Mouse (Mus musculus) retina, postnatal 7 days (tissue): Measurements from ENCODE around the gene Tldc1.

Experiments used
- DNase-seq: peaks from one replicate; pipeline ENCODE4 v3.0.0-alpha.2; 2012; ENCODE audit warnings: low read depth, low spot score

Gene Tldc1

GRCm38 (mm10) chr8:119778263-119778662 is at the start of gene Tldc1:
TSS of gene Tldc1 (minus strand) at chr8:119778416.
- peak; percentile 97 for DNase-seq

DNA sequence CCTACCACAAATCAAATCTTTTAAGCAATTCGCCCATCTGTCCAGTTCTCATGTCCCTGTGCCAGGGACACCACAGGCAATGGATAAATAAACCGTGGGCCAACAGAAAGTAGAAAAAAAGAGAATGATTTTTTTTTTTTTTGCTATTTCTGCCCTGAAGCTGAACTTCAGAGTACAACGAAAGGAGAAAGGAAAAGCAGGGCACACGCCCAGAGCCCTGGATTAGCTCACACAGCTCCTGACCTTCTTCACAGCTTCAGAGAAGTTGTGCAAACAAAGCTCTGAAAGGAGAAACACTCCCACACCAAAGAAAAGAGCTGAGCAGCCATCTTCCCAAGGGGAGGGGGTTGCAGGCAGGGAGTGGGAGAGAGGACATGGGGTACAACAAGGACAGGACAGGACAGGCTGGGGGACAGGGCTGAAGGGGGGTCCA is 49.5 kb upstream of the Tldc1 start:
- DNase-seq: no peak

- no peak for DNase-seq
Observed at GRCm38 (mm10) chr8:119826982-119827381, 48.8 kb upstream of the Tldc1 start.

DNA sequence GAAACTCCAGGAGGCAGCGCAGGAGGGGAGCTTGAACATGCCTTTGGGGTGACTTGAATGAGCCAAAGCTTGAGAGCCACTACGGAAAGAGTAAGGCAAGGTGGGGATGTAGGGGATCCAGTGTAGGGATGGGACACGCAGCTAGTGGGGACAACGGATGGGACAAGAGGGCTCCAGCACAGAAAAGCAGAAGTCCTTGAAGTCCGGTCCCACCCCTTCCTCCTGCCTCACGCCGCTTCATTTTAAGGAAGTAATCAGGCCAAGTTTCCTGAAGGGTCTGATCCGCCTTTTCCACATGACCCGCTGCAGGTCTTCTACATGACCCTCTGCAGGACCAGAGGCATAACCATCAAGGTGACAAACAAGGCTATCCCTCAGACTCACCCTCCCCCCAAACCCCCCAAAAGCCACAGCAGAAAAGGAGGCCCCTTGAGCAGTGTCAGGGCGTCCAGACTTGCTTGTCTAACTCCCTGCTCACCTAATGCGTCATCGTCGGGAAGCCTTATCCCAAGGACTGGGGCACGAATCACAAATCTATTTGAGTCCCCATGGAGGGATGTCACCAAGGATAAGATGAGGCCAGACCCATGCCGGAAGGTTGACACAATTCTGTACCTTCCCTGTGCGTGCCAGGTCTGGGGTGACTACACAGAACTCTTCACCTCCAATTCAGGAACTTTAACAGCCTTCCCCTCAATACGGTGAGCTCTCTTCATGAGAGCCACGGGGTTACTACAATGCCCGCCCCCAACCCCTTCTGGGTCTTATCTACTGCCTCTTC is 47.9 kb upstream of the Tldc1 start:
- no peak for DNase-seq

DNA sequence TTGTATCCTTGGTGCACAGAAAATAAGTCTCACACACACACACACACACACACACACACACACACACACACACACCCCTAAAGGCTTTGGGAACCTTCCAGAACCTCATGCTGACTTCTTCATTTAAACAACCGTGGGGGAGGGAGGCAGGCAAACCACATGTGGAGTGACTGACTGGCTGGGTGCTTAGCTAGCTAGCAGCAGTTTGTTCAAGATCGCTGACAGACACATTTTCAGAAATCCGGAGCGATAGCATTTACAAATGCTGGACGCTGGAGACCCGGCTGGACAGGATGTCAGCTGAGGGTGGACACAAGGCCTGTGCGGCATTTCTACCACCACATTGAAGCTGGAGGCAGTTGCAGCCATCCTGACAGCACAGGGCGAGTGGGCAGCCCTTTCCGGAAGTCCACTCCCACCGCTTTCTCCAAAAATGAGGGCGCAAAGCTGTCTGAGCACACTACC is 46.6 kb upstream of the Tldc1 start:
- no peak for DNase-seq

DNA sequence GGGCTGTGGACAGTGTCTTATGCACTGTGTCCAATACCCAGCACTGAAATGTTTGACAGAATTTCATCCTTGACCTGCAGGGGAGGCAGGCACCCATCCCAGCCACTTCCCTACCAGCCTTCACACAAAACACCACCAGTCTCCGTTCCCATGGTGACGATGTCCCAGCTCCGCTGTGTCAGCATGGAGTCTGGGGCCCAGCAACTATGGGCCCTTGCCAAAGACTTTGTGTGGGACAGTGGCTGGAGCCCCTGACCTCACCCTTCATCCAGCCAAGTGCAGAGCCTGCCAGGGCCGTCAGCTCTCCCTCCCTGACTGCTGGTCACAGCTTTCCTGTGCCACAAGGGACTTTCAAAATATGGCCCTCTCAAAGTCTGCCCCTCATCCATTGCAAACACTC is 45.9 kb upstream of the Tldc1 start:
- no peak for DNase-seq

DNA sequence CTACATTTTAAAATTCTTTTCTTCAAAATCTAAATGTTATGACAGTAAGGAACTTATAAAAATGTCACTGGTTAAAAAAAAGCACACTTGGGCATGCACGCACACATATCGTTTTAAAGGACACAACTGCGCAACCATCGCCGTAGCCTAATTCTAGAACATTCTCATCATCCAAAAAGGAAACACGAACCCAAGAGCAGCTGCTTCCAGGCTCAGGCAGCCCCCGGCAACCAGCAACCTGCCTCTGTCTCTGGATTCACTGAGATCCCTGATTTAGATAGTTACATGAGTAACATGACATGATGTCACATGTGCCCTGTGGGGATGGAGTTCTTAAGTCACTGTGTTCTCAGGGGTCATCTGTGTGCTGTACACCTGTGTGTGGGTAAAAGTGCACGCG is 45.1 kb upstream of the Tldc1 start:
- no peak for DNase-seq

DNA sequence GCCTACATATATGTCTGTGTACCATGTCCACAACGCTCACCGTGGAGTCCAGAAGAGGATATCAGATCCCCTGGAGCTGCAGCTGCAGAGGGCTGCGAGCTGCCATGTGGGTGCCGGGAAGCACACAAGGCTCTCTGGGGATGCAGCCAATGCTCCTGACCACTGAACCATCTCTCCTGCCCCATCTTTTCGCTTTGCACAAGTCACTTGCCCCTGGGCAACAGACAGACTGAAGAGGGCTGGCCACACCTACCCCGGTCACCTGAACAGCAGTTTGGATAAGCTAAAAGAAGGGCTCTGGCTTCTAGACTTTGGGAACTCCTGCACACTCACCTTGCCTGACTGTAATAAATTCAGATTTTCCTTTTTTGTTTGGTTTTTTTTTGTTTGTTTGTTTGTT is 43.5 kb upstream of the Tldc1 start:
- DNase-seq: no peak

DNA sequence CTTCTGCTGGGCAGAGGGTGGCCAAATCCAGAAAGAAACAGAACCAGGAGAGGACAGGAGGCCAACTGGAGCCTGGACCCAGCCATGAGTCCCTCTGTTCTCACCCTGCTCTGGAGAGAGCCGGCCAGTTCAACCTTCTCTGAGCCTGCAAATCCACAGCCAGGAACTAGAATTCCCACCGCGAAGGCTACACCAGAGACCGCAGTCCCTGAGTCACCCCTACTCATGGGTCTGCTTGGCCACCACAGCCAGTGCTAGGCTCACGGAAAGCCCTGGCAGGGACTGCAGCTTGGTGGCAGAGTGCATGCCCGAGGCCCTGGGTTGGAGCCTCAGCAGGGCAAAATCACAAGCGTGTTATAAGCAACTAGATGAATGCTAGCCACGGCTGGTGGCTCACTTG is 41.8 kb upstream of the Tldc1 start:
- no peak for DNase-seq

DNA sequence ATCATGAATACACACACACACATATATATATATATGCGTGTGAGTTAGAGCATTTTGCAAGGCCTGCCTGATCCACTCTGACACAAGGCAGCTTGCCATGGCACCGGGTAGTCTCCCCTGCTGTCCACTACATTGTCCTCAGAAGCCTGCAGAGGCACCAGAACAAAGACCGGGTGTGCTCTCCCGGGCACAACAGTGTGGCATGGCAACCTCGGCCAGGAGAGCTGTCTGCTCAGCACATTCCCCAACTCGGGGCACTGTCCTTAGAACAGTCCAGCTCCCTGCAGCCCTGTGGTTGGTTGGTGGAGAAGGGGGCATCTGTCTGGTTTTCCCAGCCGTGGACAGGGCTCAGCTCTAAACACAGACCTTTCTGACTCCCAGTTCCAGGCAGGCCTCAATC is 41.1 kb upstream of the Tldc1 start:
- no peak for DNase-seq

DNA sequence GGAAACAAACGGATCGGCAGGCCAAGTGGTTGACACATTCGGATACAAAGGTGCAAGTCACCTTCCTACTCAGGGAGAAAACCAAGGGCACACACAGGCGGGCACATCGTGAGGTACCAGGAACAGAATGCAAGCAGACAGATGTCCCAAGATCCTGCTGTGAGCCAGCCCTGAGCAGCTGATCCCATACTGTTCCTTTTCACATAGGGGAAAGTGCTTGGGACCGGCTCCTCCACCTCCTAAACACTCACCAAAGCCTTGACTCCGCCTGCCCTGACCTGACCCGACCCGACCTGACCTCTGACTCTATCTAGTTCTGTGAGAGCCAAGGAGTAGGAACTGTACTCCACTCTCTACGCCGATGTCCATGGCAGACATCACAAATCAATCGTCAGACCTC is 39.2 kb upstream of the Tldc1 start:
- DNase-seq: no peak

GRCm38 (mm10) chr8:119816219-119816618 is 38.0 kb upstream of the Tldc1 start:
- no peak for DNase-seq

- DNase-seq: no peak
Observed at GRCm38 (mm10) chr8:119812650-119813431, 34.6 kb upstream of the Tldc1 start.

- no peak for DNase-seq
Observed at GRCm38 (mm10) chr8:119811925-119812324, 33.7 kb upstream of the Tldc1 start.

GRCm38 (mm10) chr8:119810953-119811499 is 32.8 kb upstream of the Tldc1 start:
- DNase-seq: no peak

DNA sequence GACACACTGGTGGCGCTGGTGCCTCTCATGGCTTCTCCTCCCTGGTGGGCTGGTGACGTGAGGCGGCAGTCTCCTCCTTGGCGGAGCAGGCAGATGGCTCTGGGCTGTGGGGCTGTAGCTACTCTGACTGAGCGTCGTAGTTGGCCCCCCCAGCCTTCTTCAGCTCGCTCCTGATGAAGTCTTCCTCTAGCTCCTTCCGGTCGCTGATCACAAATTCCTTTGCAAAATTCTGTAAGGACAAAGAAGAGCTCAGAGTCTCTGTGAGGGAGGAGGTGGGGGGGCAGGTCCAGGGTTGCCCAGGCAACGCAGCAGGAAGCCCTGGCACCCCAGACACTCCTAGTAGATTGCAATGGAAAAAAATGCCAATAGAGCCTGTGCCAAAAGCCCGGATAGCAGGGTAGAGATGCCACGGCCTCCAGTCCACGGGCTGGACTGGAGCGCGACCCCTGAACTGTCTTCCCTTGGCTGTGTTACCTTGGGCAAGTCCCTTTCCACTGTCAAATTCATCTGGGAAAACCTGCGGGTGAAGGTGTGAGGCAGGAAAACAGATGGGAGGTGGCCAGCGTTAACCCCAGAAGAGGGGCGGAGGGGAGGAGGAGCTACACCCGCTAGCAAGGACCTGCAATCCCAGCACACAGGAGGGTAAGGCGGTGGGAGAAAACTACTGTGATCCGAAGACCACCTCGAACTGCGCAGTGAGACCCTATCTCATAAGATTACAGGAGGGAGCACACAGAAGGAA is 32.1 kb upstream of the Tldc1 start:
- no peak for DNase-seq

- DNase-seq: no peak
Observed at GRCm38 (mm10) chr8:119809620-119810019, 31.4 kb upstream of the Tldc1 start.

DNA sequence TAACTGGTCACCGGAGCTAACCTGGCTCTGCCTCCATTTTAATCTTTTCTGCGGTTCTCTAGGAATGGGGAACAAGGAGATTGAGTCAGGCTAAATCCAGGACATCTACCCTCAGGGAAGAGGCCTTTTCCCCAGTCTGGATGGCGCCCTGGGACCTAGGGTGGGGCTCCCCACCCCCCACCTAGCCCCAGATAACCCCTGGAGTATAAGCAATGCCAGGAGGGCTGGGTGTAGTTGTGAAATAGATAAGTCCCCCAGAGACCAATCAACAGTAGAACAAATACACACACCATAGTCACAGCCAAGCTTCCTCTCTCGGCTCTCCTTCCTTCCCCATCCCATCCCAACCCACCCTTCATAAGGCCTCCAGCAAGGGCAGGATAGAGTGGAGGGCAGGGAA is 29.5 kb upstream of the Tldc1 start:
- no peak for DNase-seq

DNA sequence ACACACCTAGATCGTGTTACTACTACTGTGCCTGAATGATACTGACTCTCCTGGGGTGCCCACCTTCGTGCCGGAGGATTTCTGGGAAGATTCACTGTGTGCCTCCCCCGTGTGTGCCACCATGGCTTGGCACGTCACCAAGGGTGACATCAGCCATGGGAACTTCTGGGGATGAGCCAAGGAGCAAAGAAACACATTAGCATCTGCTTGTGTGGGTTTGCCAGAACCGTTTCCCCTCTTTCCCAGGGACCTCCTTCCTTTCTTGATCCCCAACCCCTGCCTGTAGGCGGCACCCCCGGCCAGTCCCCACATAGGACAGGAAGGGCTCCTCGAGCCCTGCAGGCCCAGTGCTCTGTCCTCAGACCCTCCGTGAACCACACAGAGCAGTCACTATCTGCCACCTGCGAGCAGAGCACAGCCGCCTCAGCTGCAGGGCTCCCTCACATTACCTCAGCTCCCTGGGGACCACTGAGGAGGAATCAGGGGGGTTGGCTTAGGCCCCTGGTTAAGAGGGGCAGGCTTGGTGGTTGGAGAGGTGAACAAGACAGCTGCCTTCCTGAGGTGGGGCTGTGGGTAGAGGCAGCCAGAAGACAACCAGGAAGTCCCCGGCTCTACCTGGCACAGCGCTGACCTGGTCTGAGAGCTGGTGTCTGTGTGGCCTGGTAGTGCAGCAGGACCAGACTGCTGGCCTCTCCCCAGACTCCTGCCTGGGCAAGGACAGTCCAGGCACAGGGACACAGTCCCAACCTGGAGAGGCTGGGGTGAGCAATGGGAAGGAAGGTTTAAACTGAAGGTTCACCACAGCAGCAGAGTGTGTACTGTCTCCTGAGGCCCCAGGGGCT is 28.4 kb upstream of the Tldc1 start:
- DNase-seq: no peak

DNA sequence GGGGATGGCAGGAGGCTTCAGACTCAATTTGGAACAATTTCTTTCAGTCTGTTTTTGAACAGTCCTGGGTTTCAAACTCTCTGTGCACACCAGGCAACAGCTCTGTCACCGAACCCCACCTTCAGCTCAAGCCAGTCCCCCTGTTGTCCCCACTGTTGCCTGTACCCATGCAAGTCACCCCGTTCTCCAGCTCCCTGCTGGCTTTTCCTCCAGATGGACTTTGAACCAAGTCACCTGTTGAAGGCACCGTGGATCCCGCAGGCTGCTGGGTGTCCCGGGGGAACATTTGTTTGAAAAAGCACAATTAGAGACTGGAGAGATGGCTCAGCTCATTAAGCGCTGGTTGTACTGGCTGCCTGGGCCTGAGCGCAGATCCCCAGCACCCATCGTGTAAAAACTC is 27.1 kb upstream of the Tldc1 start:
- no peak for DNase-seq

GRCm38 (mm10) chr8:119802592-119802991 is 24.4 kb upstream of the Tldc1 start:
- DNase-seq: no peak
